Mouse (Mus musculus) cerebellum, postnatal 25 days (tissue): ENCODE measurements at regions not wholly inside any gene's neighbourhood (a gene's known extent, or its start where the extent isn't known, plus 50 kb on each side); places are given as distances from the start of the nearest gene placed in this dataset.
A peak's percentile ranks its signal among the peaks of the same experiment; 100 is the strongest.

Experiments
- DNase-seq, 2 experiments: peaks; one replicate each; pipeline ENCODE4 v3.0.0; 2021; ENCODE audit warnings: mixed read lengths in 2 of 2

DNA sequence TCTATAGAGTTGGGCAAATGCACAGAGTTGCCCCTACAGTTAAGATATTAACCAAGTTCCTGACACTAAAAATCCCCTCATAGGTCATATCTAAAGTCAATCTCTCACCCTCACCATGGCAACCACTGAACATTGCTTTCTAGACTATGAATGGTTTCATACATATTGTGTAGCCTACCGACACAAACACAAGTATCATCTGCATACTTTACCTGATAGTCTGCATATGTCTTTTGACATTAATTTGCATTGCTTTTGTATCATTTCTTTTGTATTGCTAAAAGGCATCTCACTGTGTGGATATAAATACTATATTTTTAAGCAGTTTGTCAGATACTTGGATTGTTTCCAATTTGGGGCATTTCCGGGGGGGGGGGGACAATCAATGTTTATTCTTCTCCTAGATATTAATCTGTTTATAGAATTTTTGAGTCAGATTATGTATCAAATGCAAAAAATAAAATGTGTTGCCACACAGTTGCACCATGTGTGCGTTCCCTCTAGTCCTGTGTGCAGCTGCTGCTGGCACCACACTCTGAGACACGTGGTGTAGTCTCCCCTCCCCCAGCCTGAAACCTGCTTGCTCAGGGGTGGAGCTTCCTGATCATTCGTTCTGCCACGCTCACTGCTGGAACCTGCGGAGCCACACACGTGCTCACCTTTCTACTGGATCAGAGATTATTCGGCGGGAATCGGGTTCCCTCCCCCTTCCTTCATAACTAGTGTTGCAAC is 94.7 kb upstream of the Mapk10 start:
- no peak for DNase-seq

DNA sequence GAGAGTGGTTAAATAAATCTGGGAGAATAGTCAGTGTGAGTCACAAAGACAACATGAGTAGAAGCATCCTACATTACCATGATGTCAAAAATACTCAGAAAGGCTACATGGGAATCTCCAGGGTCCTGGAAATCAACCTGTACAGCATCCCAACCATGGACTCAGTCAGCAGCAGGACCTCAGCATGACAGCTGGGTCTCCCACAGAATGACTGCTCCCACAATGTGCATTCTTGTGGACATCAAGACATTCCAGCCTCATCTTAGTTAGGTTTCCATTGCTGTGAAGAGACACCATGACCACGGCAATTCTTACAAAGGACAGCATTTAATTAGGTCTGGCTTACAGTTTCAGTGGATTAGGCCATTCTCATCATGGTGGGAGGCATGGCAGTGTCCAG is 93.8 kb upstream of the Mapk10 start:
- DNase-seq: no peak

DNA sequence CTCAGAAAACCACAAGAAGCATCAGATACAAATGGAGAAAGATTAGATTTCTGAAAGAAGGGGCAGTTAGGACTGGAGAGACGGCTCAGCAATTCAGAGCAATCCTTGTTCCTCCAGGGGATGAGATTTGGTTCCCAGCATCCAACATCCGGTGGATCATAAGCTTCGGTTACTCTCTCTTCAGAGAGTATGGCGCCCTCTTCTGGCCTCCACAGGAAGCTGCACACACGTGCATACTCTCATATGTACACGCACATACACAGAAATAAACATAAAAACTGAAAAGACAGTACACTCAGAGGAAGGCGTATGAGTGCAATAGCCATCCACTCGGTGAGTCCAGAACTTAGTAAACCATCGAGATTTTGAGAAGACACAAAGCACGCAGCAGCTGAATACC is 91.6 kb upstream of the Mapk10 start:
- no peak for DNase-seq

DNA sequence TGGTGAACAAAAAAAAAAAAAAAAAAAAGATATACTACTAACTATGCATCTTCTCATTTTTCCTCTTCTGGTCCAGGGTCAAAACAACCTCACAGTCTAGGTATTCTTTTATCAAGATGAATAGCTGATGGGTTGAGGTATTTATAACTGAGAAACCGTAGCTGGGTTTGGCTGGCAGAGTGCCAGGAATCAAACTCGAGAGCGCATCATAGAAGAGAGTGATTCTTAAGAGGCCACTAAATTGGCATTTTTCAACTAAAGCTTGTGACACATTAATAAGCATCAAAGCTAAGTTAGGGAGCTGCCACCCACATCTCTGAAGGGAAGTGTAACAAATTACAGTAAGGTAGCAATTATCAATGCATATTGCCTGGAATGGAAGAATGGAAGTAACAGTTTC is 90.2 kb upstream of the Mapk10 start:
- DNase-seq: no peak

DNA sequence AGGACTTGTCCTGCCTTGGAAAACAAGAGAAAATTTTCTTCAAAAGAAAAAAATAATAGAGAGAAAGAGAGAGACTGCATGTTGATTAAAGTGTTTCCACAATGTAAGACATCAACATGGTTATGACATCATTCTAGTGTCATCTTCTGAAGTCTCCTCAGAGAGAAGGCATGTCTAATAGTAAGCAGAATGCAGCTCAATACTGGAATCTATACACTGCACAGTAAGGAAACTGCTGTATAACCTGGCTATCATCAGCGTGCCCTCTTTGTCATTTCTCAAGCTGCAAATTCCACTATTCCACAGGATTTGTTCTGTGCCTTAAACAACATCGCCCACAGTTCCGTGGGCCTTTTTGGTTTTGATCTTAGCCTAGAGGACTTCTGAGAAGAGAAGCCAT is 82.8 kb upstream of the Mapk10 start:
- DNase-seq: no peak

DNA sequence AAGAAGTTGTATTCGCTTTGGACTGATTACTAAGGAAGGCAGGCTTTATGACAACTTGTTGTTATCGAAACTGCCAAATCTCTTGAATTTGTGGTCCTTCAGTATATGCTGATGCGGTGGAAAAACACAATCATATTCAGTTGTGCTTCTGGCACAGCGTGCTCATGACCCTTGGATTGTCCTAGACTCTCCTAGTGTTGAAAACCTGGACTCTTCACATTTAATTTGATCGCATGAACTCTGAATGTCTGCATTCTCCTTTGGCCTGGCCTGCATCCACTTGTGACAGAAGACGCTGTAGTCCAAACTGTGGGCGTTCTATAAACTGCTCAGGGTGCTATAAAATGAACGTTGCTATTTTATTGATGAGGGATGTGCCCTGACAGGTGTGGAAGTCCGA is 80.6 kb upstream of the Mapk10 start:
- no peak for DNase-seq

DNA sequence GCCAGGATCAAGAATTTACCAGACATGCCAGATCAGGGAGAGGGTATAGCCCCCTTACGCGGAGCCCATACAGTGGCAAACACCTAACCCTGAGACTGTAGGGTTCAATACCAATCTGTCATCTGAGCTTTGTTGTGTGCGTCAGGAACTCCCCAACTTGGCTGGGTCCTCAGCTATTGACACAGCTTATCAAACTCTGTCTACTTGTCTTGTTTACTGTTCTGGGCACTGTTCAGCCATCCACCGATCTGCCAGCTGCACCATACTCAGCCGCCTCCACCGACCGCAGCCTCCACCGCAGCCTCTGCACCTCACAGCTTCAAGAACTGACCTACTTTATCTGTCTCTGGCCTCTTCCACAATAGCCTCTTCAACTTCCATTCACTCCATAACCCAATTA is 80.1 kb upstream of the Mapk10 start:
- no peak for DNase-seq

DNA sequence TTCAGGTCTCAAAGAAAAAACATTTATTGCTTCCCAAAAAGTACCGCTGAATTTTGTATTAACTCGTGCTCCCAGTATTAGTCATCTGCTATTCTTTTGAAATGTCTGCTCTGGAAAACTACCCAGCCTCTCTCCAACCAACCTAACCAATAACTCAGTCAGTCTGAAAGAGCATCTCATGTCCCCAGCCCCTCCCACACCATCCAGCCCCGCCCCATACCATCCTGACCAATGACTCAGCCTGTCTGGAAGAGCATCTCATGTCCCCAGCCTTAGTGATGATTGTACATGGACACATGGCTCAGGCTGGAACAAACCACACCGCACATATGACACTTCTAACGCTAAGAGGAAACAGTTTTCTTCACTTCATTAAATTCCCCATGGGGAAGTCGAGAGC is 58.1 kb upstream of the Mapk10 start:
- no peak for DNase-seq

DNA sequence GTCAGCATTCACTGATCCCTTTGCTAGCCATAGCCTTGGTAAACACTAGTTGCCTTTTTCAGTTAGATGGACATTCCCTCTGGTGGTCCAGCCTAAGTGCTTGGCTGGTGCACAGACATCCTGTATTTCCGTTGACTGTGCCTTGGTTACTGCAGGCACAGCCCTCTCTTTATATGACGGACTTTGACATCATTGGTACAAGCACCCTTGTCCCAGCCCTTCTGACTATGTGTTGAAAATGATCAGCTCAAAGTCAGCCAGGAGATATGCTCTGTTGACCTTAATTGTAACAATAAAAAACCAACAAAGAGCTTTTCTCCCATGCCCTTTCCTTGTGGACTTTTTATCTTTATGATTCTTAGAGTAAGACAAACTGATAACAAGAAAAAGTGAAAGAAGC is 53.8 kb upstream of the Mapk10 start:
- DNase-seq: no peak

DNA sequence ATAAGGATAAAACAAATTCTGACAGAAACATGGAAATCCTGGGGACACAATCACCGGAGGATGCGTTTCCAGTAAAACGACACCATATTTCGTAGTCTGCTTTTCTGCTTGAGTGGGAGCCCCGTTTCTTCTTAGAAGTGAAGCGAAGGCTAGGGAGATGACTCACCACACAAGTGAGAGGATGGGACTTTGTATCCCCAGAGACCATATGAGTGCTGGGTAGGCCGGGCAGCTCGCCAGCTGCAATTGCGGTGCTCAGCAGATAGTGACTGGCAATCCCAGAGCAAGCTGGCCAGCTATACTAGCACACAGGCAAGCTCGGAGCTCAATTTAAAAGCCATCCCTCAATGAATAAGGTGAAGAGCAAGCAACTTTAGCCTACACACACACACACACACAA is 50.3 kb upstream of the Mapk10 start:
- DNase-seq: peak; percentile 16 to 40
